Mouse (Mus musculus): ENCODE data around the gene Lep.

DNA sequence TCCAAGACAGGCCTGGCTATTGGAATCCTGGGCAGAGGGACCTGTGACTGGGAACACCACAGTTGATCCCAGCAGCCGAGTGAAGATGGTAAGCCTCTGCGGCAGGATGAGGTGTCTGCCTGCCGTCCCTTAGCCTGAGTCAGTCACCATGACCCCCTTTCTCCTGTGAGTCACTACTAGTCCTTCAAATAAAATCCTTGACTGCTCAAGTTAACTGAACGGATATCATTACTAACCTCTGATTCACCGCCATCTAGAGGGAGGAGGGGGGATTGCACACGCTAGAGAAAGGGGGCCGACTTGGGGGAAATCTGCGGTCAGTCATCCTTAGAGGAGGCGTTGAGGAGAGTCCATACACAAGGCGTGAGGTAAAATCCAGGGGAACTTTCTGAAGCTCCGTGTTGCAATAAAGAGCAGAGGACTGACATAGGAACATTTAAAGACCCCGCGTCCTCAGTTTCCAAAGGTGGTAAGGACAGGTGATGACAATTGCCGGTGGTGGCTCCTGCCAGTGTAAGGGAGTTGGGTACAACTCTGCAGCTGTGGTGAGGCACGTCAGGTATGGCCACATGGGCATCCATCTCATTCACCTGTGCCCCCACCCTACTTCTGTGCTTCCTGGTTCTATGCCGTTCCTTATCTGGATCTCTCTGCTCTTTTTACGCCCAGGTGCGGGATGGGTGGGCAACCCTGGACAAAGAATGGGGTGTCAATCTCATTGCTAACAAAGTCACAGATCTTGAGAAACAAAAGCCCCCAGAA, 36.6 kb upstream of the Lep start:
- TF ChIP-seq CTCF (IDR thresholded peaks at IDR 0.05; ENCODE audit: low read depth) (peak; percentile 73), EP300 (IDR thresholded peaks at IDR 0.05; ENCODE audit: low read depth) (no peak)

Data from heart, postnatal 0 days (tissue).